Mouse (Mus musculus): ENCODE data around the gene Cldn15. TPM values are rescaled to one million over a fixed set of nuclear protein-coding genes. Genes with fewer than 3 reads are reported as not detected.

Gene Cldn15
- total and polyA plus RNA-seq, 3 experiments = 0.25 to 0.29 TPM; not detected in 1

DNA sequence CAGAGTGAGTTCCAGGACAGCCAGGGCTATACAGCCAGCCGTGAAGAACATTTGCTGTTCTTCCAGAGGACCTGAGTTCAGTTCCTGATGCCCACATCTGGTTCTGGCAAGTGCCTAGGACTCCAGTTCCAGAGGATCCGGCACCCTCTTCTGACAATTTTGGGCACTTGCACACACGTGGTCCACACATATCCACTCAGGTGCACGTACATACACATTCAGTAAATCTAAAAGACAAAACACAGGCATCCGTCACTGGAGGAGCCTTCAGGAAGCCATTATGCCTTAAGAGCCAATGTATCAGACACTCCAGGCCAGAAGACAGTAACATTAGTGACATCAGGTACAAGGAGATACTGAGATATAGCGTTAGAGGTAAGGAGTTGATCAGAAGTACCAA, 15.9 kb upstream of the Cldn15 start:
- H3K4me3 ChIP-seq (replicated peaks in 1 of 3; ENCODE audit: low read depth in 2 of 3, low read length in 2 of 3, poor library complexity in 1 of 3) = no peak overlapping the region
- in situ Hi-C loops (cut with MboI; ENCODE audit: low pct_ligation_motif_present, low pct_unique_long_range_greater_than_20kb, low sequenced_read_pairs) = no loop called here
- no peaks in the 10 kb centered on the region for H3K79me2 ChIP-seq (replicated peaks; ENCODE audit: control insufficient read depth, extremely low read depth, insufficient read depth, poor library complexity, severe bottlenecking)
- H3K4me1 ChIP-seq (ENCODE audit: control insufficient read depth in 1 of 2, insufficient read depth in 2 of 2) = peaks cover 2 to 24% of the 10 kb centered on the region in 2 experiments; a peak in 3 of 4 replicates
- dilution Hi-C loops (cut with MboI; ENCODE audit: extremely low pct_ligation_motif_present, extremely low pct_unique_long_range_greater_than_20kb, low sequenced_read_pairs) = no loop called here
- peaks cover 0 to 2% of the 10 kb centered on the region in 2 experiments for H3K36me3 ChIP-seq (replicated peaks in 1 of 2; ENCODE audit: control insufficient read depth in 1 of 2, insufficient read depth in 1 of 2, low read length in 1 of 2)
- H3K27me3 ChIP-seq (replicated peaks) = no peaks in the 10 kb centered on the region
- TF ChIP-seq GABPA (IDR thresholded peaks at IDR 0.05; ENCODE audit: insufficient replicate concordance, low read depth, low read length) (no peak), CHD2 (IDR thresholded peaks at IDR 0.05; ENCODE audit: low read length) (no peak), MAZ (IDR thresholded peaks at IDR 0.05; ENCODE audit: low read depth, low read length) (no peak), ZNF384 (IDR thresholded peaks at IDR 0.05; ENCODE audit: low read depth, low read length) (no peak), ZMIZ1 (IDR thresholded peaks at IDR 0.05; ENCODE audit: low read depth, low read length) (no peak), KAT2A (IDR thresholded peaks at IDR 0.05; ENCODE audit: insufficient replicate concordance, low read length) (no peak), ELF1 (IDR thresholded peaks at IDR 0.05; ENCODE audit: low read depth, low read length) (no peak)
- DNase-seq (ENCODE audit: extremely low read depth) = no peak
- H3K27ac ChIP-seq (ENCODE audit: insufficient read depth, low read depth) = no peak overlapping the region
- no peak overlapping the region for H3K4me2 ChIP-seq (ENCODE audit: insufficient read depth, low read depth, poor library complexity, severe bottlenecking)
- no peaks in the 10 kb centered on the region for H3K9me3 ChIP-seq (replicated peaks; ENCODE audit: low read length)
- no peak overlapping the region for H3K9ac ChIP-seq (ENCODE audit: insufficient read depth, low read depth)

DNA sequence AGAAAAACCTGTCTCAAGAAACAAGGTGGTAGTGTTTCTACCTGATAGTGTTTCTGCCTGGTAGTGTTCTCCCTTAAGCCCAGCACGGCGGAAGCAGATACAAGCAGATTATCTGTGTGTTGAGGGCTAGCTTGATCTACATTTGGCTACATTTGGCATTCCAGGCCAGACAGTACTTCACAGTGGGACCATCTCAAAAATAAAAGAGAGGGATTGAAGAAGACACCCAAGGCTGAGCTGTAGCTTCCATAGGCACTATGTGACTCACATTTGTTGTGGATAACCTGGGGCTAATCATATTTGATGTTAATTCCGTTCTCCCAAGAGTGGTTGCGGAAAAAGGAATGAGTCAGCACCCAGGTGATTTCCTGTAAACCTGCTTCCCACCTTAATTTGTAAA, 14.3 kb upstream of the Cldn15 start:
- TF ChIP-seq ETS1 (conservative IDR thresholded peaks at IDR 0.05; ENCODE audit: low read depth, low read length) = no peak
- no peak for TF ChIP-seq USF1 (IDR thresholded peaks at IDR 0.05; ENCODE audit: low read depth, low read length)
- no peak for TF ChIP-seq JUN (IDR thresholded peaks at IDR 0.05; ENCODE audit: insufficient read depth, low read depth, low read length)
- Histone ChIP-seq H3K4me3 (replicated peaks in 1 of 3; ENCODE audit: low read depth in 2 of 3, low read length in 2 of 3, poor library complexity in 1 of 3) (no peak overlapping the region), H3K4me2 (ENCODE audit: insufficient read depth, low read depth, poor library complexity, severe bottlenecking) (peak overlapping the region; percentile 73; the same call in 1 of the 2 replicates), H3K4me1 (ENCODE audit: control insufficient read depth in 1 of 2, insufficient read depth in 2 of 2) (peaks cover 4 to 25% of the 10 kb centered on the region in 2 experiments; a peak in 3 of 4 replicates), H3K9ac (ENCODE audit: insufficient read depth, low read depth) (no peak overlapping the region; the same call in 1 of the 2 replicates), H3K36me3 (replicated peaks in 1 of 2; ENCODE audit: control insufficient read depth in 1 of 2, insufficient read depth in 1 of 2, low read length in 1 of 2) (peaks cover 0 to 7% of the 10 kb centered on the region in 2 experiments), H3K27ac (ENCODE audit: insufficient read depth, low read depth) (no peak overlapping the region), H3K27me3 (replicated peaks) (no peaks in the 10 kb centered on the region), H3K9me3 (replicated peaks; ENCODE audit: low read length) (no peaks in the 10 kb centered on the region), H3K79me2 (replicated peaks; ENCODE audit: control insufficient read depth, extremely low read depth, insufficient read depth, poor library complexity, severe bottlenecking) (no peaks in the 10 kb centered on the region)
- no peak for DNase-seq (ENCODE audit: extremely low read depth)
- dilution Hi-C loops (cut with MboI; ENCODE audit: extremely low pct_ligation_motif_present, extremely low pct_unique_long_range_greater_than_20kb, low sequenced_read_pairs) (no loop called here), in situ Hi-C loops (cut with MboI; ENCODE audit: low pct_ligation_motif_present, low pct_unique_long_range_greater_than_20kb, low sequenced_read_pairs) (no loop called here)

DNA sequence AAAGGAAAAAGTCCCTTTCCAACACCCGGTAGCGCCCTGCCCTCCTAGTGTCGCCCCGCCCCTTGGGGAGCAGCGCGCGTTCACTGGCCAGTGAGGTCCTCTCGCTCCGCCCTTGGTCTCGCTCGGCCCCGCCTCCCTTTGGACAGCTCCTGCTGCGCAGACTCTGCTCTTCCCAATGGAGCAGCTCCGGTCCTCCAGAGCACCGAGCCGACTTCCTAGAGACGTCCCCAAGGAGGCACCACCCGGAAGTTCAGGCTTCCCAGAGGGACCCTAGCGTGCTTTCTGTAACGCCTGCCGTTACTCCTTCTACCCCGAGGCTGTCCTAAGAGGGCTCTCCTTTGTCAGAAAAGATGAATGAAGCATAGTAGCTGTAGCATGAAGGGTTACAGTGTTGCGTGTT, 13.4 kb upstream of the Cldn15 start, which contains the start of gene Fis1:
Gene Fis1 (plus strand): TSS at position 261 of the 400 bp plus-strand sequence.
- peaks cover 0 to 7% of the 10 kb centered on the region in 2 experiments for H3K36me3 ChIP-seq (replicated peaks in 1 of 2; ENCODE audit: control insufficient read depth in 1 of 2, insufficient read depth in 1 of 2, low read length in 1 of 2)
- H3K9ac ChIP-seq (ENCODE audit: insufficient read depth, low read depth) = peak within 1 kb of the TSS; percentile 52
- no peaks in the 10 kb centered on the region for H3K79me2 ChIP-seq (replicated peaks; ENCODE audit: control insufficient read depth, extremely low read depth, insufficient read depth, poor library complexity, severe bottlenecking)
- H3K4me1 ChIP-seq (ENCODE audit: control insufficient read depth in 1 of 2, insufficient read depth in 2 of 2) = peaks cover 4 to 25% of the 10 kb centered on the region in 2 experiments; a peak in 3 of 4 replicates
- in situ Hi-C loops (cut with MboI; ENCODE audit: low pct_ligation_motif_present, low pct_unique_long_range_greater_than_20kb, low sequenced_read_pairs) = no loop called here
- H3K27ac ChIP-seq (ENCODE audit: insufficient read depth, low read depth) = no peak within 1 kb of the TSS
- peak within 1 kb of the TSS; percentile 92 for H3K4me2 ChIP-seq (ENCODE audit: insufficient read depth, low read depth, poor library complexity, severe bottlenecking)
- H3K4me3 ChIP-seq (replicated peaks in 1 of 3; ENCODE audit: low read depth in 2 of 3, low read length in 2 of 3, poor library complexity in 1 of 3) = peak within 1 kb of the TSS; percentile 58 to 71 (median 70)
- H3K27me3 ChIP-seq (replicated peaks) = no peaks in the 10 kb centered on the region
- dilution Hi-C loops (cut with MboI; ENCODE audit: extremely low pct_ligation_motif_present, extremely low pct_unique_long_range_greater_than_20kb, low sequenced_read_pairs) = no loop called here
- peak; percentile 92 for DNase-seq (ENCODE audit: extremely low read depth)
- H3K9me3 ChIP-seq (replicated peaks; ENCODE audit: low read length) = no peaks in the 10 kb centered on the region
- TF ChIP-seq SIN3A (IDR thresholded peaks at IDR 0.05; ENCODE audit: low read length) = peak; percentile 77
- no peak for TF ChIP-seq E2F4 (IDR thresholded peaks at IDR 0.05; ENCODE audit: insufficient replicate concordance, low read depth, low read length)
- 0 out of 2 replicates have a peak, but pooled peaks have one; percentile 48 for TF ChIP-seq TCF12 (IDR thresholded peaks at IDR 0.05; ENCODE audit: low read depth, low read length)
- TF ChIP-seq MAZ (IDR thresholded peaks at IDR 0.05; ENCODE audit: low read depth, low read length) = no peak
- TF ChIP-seq POLR2A (IDR thresholded peaks at IDR 0.05; ENCODE audit: low read depth, low read length) = peak; percentile 47; the same call in 1 of the 2 replicates
- TF ChIP-seq MXI1 (IDR thresholded peaks at IDR 0.05; ENCODE audit: low read depth, low read length) = peak; percentile 53; the same call in 1 of the 2 replicates
- TF ChIP-seq MEF2A (IDR thresholded peaks at IDR 0.05; ENCODE audit: borderline replicate concordance, low read depth, low read length) = no peak
- TF ChIP-seq RAD21 (IDR thresholded peaks at IDR 0.05; ENCODE audit: low read depth, low read length) = no peak
- TF ChIP-seq ELF1 (IDR thresholded peaks at IDR 0.05; ENCODE audit: low read depth, low read length) = peak; percentile 87
- TF ChIP-seq NRF1 (IDR thresholded peaks at IDR 0.05; ENCODE audit: low read depth, low read length) = peak; percentile 90
- TF ChIP-seq CTCF (conservative IDR thresholded peaks at IDR 0.05 in 1 of 2, IDR thresholded peaks at IDR 0.05 in 1 of 2; ENCODE audit: low read depth in 2 of 2, low read length in 2 of 2) = no peak
- TF ChIP-seq HCFC1 (IDR thresholded peaks at IDR 0.05; ENCODE audit: low read depth, low read length) = peak; percentile 74
- 0 out of 2 replicates have a peak, but pooled peaks have one; percentile 36 for TF ChIP-seq TBP (conservative IDR thresholded peaks at IDR 0.05; ENCODE audit: low read depth, low read length)
